Mouse (Mus musculus): ENCODE measurements around the gene Rarres2.

Rarres2 gene

GRCm38 (mm10) chr6:48581257-48581656 is 8.7 kb upstream of the Rarres2 start:
- no peak for DNase-seq (ENCODE audit: extremely low spot score, low spot score)

DNA sequence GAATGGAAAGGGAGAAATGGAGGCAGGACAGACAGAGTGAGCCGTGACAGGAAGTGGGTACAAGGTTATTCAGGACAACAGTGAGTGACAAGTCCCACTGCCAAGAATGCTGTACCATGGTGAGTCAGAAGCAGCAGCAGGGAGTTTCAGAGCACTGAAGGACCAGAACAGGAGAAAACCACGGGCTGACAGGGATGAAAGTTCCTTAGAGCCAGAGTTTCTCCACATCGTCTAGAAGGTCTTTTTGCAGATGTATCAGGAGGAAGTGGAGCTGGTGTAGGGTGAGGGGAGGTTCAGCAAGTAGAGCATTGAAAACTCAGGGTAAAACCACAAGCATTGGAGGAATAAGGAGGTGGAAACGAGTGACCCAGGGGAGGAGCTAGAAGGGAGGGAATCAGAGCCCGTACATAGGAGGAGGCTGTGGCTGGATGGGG is 6.6 kb upstream of the Rarres2 start:
- no peak for DNase-seq (ENCODE audit: extremely low spot score, low spot score)

GRCm38 (mm10) chr6:48578736-48579135 is 6.1 kb upstream of the Rarres2 start:
- no peak for DNase-seq (ENCODE audit: extremely low spot score, low spot score)

DNA sequence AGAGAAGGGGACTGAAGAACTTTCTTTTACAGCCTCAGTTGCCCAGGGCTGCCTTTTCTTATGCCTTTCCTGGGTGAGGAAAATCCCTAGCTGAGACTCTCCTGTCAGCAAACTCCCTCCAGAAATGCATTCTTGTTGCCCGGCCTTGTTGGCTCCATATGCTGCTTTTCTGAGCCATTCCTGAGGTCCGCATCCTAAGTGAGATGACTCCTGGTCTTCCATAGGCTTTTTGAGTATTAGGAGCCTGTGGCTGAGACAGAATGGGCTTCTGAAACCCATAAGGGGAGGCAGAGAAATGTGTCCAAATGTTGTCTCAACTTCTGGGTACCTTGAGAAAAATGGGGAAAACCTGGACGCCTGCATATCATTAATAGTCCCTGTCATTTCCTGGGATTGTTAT is 1.4 kb upstream of the Rarres2 start:
- DNase-seq (ENCODE audit: extremely low spot score, low spot score): no peak

GRCm38 (mm10) chr6:48573280-48573679 is 691 bp upstream of the Rarres2 start:
- peak; percentile 32 for DNase-seq (ENCODE audit: extremely low spot score, low spot score)

DNA sequence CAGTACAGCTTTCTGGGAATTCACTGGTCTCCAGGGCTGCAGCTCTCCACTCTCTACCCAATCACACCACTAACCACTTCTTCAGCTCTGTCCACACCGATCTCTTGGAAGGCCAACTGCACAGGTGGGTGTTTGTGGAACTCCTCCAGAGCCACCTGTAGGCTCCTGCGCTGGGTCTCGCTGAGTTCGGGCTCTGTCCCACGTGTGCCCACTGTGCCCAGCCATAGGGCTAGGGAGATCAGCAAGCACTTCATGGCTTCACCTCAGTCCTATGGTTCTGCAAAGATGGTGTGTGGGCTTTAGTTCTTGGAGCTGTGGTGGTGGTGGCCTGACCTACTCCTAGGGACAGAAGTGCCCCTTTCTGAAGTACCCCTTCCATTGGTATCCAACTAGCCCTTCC is 575 bp downstream of the Rarres2 start:
- DNase-seq (ENCODE audit: extremely low spot score, low spot score): no peak

DNA sequence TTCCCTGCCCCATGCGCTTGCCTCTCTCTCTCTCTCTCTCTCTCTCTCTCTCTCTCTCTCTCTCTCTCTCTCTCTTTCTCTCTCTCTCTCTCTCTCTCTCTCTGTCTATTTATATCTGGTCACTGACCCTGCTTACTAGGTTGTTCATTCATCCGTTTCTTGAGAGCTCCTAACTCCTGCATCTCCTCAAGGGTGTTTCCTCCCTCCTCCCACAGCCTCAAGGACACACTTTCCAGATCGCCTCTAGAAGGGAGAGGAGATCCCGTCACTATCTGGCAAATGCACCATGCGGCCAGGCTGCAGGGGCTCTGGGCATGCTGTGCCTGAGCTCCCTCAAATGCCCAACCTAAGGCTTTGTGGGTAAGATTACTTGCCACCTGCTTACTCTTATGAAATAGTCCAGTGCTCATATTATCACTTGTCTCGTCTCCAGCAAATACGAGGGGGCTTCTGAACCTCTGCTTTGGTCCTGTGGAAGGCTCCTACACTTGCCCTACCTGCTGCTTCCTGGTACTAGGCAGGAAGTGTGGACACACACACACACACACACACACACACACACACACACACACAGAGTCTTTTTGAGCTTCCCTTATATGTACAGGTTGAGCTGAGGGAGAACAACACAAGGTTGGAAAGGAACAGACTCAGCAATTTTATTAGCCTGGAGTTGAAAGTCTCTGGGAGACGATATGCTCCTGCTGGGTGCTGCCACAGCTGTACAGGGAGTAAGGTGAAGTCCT is 3.4 kb downstream of the Rarres2 start:
- DNase-seq (ENCODE audit: extremely low spot score, low spot score): no peak

DNA sequence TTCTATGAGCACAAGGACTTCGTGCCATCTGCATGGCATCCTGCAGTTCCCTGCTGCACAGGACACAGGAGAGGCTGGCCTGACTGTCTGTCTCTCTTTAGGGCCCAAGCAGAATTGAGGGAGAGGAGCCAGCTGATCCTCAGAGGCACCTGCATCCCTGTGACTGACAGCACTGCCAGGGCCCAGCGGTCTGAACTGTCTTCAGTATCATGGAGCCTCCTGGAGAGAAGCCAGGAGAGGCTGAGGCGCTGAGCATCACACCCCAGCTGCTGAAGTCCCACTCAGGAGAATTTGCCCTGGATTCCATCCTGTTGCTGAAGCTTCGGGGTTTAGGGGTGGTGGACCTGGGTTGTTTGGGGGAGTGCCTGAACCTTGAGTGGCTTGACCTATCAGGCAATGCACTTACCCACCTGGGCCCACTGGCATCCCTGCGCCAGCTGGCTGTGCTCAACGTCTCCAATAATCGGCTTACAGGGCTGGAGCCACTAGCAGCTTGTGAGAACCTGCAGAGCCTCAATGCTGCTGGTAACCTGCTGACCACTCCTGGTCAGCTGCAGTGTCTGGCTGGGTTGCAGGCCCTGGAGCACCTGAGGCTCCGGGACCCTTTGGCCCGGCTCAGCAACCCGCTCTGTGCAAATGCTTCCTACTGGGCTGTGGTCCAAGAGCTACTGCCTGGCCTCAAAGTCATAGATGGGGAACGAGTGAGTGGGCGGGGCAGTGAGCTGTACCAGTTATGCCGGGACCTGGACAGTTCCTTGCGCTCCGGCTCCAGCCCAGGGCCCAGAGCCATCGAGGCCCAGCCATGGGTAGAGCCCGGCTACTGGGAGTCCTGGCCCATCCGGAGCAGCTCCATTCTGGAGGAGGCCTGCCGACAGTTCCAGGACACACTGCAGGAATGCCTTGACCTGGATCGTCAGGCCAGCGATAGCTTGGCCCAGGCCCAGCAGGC is 4.3 kb downstream of the Rarres2 start:
- DNase-seq (ENCODE audit: extremely low spot score, low spot score): no peak

GRCm38 (mm10) chr6:48566312-48566711 is 6.3 kb downstream of the Rarres2 start:
- no peak for DNase-seq (ENCODE audit: extremely low spot score, low spot score)

- DNase-seq (ENCODE audit: extremely low spot score, low spot score): no peak
Measured at GRCm38 (mm10) chr6:48565693-48566310, 6.8 kb downstream of the Rarres2 start.

GRCm38 (mm10) chr6:48555956-48556355 is 16.6 kb downstream of the Rarres2 start:
- DNase-seq (ENCODE audit: extremely low spot score, low spot score): no peak

GRCm38 (mm10) chr6:48555104-48555890 is 17.3 kb downstream of the Rarres2 start:
- peak; percentile 34 for DNase-seq (ENCODE audit: extremely low spot score, low spot score)

- peak; percentile 91 for DNase-seq (ENCODE audit: extremely low spot score, low spot score)
Measured at GRCm38 (mm10) chr6:48554280-48555103, 18.1 kb downstream of the Rarres2 start, which contains the start of gene Lrrc61. TSS of gene Lrrc61 (plus strand) at chr6:48554796.

GRCm38 (mm10) chr6:48553819-48554218 is 18.8 kb downstream of the Rarres2 start:
- DNase-seq (ENCODE audit: extremely low spot score, low spot score): no peak

GRCm38 (mm10) chr6:48552918-48553317 is 19.7 kb downstream of the Rarres2 start:
- DNase-seq (ENCODE audit: extremely low spot score, low spot score): peak; percentile 34

DNA sequence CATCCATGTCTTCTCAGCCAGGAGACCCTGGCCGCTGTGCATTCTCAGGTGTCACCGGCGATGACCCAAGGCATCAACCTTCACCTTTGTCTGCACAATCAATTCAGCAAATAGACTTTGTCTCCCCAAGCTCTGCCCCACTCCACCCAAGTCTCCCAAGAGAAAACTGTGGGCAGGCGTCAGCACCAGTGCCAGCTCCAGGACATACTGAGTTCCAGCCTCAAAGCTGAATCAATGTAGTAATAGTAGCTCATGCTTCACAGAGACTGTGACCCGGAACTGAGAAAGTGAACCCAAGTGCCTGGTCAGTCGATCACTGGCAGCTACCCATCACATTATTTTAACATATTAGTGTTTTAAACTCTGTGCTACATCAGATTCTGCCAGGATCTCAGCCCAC is 24.3 kb downstream of the Rarres2 start:
- no peak for DNase-seq (ENCODE audit: extremely low spot score, low spot score)

GRCm38 (mm10) chr6:48546858-48547257 is 25.7 kb downstream of the Rarres2 start:
- DNase-seq (ENCODE audit: extremely low spot score, low spot score): no peak

DNA sequence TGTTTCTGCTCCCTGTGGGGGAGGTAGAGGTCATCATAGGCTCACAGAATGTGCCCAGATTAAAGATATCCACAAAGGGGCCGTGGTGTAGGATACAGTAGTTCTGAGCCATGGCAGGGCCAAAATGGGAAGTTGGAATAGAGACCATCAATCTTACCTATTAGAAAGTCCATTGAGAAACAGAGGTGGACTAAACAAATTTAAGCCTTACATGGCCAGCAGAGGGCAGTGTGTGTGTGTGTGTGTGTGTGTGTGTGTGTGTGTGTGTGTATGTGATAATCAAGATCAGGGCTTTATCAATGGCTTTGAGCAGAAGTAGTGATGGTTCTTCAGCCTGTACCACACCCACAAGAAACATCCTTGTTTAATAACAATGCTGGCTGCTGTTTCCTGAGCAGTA is 26.3 kb downstream of the Rarres2 start:
- peak; percentile 37 for DNase-seq (ENCODE audit: extremely low spot score, low spot score)

DNA sequence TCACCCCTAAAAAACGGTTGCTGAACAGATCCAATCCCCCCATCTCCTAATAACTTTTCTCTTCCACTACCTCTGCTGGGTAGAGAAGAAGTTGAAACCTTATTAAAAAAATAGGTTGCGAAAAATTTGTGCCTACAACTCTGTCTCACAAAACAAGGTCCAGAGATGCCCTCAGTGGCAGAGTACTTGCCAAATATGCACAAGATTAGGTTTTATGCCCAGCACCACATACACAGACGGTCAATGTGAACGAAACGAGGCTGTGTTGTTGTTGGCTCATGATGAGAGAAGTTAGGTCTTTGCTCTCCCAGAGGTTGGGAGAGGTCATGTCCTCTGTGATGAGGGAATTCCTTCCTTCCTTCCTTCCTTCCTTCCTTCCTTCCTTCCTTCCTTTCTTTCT is 27.3 kb downstream of the Rarres2 start:
- DNase-seq (ENCODE audit: extremely low spot score, low spot score): no peak

DNA sequence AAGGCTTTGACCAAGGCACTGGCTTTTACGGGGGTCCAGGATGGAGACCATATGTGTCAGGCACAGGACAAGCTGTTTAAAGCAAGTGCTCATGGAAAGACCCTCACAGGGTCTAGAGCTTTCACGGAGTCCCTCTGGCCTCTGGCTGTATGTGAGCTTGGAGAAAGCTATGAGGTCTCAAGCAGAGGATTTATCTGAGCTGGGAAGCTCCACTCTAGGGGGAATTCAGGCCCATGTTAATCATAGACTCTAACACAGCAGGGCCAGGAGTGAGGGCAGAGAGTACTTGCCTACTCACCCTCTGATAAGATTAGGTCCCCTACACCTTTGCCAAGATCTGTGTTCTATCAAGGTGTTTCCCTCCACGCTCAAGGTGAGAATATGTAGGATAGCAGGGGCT is 30.0 kb downstream of the Rarres2 start:
- DNase-seq (ENCODE audit: extremely low spot score, low spot score): no peak

All from neural tube, embryonic 10.5 days (tissue).